Mouse (Mus musculus) forebrain, embryonic 15.5 days (tissue): Measurements from ENCODE around the gene Folr1. TPM values are rescaled to one million over a fixed set of nuclear protein-coding genes. Genes with fewer than 3 reads are reported as not detected.

ENCODE experiments used
- ATAC-seq: fragments of 200-750 bp; cut with Nextera tagmentation; replicated peaks from 2 replicates; pipeline ENCODE4 v1.8.0; 2017; ENCODE audit warnings: mild to moderate bottlenecking, moderate TSS enrichment, moderate library complexity
- H3K27ac ChIP-seq: fragments of 300-500 bp; sonication (generic); replicated peaks from 2 replicates; pipeline ENCODE4 v1.5.1; 2015; ENCODE audit warnings: mild to moderate bottlenecking, inconsistent platforms
- H3K27me3 ChIP-seq: fragments of 300-500 bp; sonication (generic); 2 replicates; pipeline ENCODE4 v1.6.1; 2015; ENCODE audit warnings: inconsistent platforms
- H3K36me3 ChIP-seq: fragments of 300-500 bp; sonication (generic); 2 replicates; pipeline ENCODE4 v1.6.1; 2015; ENCODE audit warnings: mild to moderate bottlenecking, inconsistent platforms
- H3K4me1 ChIP-seq: fragments of 300-500 bp; sonication (generic); 2 replicates; pipeline ENCODE4 v1.6.1; 2015; ENCODE audit warnings: inconsistent platforms
- H3K4me2 ChIP-seq: fragments of 300-500 bp; sonication (generic); replicated peaks from 2 replicates; pipeline ENCODE4 v1.6.1; 2015; ENCODE audit warnings: mild to moderate bottlenecking, inconsistent platforms
- H3K4me3 ChIP-seq: fragments of 300-500 bp; sonication (generic); 2 replicates; pipeline ENCODE4 v1.5.1; 2015; ENCODE audit warnings: mild to moderate bottlenecking, inconsistent platforms
- H3K9ac ChIP-seq: fragments of 300-500 bp; sonication (generic); replicated peaks from 2 replicates; pipeline ENCODE4 v1.6.1; 2015; ENCODE audit warnings: mild to moderate bottlenecking, inconsistent platforms
- H3K9me3 ChIP-seq: fragments of 300-500 bp; sonication (generic); 2 replicates; pipeline ENCODE4 v1.6.1; 2016; ENCODE audit warnings: inconsistent platforms
- WGBS: fragments of 180-500 bp; shearing (Covaris S2); methylation state at CpG from one replicate; pipeline ENCODE4 v1.1.7; 2015; ENCODE audit warnings: mixed read lengths; 5-methylcytosine and 5-hydroxymethylcytosine counted together
- polyA plus RNA-seq: library from polyadenylated mRNA; unstranded; fragments of >200 nt; fragmentation: Nextera tagmentation; extraction: Ambion mirVana; gene quantifications from 2 replicates; pipeline ENCODE4 v1.2.1, GENCODE M21; 2015

Gene Folr1
- polyA plus RNA-seq, 1 experiment from 2014 or later, result 30.4 TPM

DNA sequence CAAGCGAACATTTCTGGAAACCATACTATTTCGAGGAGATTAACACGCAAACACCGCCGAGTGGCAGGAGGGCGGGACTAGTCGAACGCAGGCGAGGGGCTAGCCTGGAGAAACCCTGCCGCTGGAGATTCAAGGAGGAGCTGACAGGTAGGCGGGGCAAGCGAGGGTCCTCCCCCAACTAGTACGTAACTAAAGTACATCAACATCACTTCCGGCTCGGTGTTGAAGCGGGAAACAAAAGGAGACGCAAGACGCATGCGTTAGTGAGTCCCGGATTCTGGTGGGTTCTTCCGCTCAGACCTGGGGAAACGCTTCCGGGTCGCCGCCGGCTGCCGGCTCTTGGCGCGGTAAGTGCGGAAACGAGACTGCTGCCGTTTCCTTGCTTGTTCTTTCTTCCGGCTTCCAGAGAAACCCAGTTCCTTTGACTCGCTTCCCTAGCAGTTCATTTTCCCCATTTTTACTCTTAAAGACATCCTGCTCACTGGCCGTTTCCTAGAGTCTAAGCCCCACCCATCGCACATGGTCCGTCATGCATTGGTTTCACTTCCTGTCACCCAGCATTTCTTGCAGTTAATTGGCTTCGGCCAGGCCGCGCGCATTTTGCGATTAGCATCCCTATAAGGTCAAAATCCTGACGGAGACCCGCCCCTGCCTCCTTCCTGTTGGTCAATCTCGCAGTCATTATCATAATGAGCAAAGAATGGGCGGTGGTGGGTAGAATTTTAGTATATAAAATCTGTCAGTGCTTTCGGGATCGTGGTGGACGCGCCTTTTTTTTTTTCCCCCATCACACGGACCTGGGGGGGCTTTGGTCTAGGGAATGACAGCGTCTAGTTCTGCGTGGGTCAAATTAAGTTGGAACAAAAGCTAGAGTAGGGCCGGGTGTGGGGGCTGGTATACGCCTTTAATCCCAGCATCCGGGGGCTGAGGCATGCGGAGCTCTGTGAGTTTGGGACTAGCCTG is 25.8 kb upstream of the Folr1 start:
- ATAC-seq, result peak; percentile 99
- peak overlapping the region; percentile 50 for H3K4me2 ChIP-seq
- H3K9me3 ChIP-seq, result no peaks in the 10 kb centered on the region
- H3K27ac ChIP-seq, result peak overlapping the region; percentile 94
- peaks cover 19% of the 10 kb centered on the region for H3K4me1 ChIP-seq
- H3K9ac ChIP-seq, result peak overlapping the region; percentile 47
- peak overlapping the region; percentile 63 for H3K4me3 ChIP-seq
- H3K27me3 ChIP-seq, result no peaks in the 10 kb centered on the region
- WGBS, result under 1% methylated on average over 57 of the region's 57 CpGs
- no peaks in the 10 kb centered on the region for H3K36me3 ChIP-seq

DNA sequence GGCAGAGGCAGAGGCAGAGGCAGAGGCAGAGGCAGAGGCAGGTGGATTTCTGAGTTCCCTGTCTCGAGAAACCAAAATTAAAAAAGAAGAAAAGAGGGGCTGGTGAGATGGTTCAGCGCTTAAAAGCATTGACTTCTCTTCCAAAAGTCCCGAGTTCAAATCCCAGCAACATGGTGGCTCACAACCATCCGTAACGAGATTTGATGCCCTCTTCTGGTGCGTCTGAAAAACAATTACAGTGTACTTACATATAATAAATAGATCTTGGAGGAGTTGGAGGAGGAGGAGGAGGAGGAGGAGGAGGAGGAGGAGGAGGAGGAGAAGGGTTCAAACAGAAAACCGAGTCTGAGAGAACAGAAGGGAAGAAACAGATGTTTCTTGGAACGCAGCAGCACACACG is 25.1 kb upstream of the Folr1 start:
- Histone ChIP-seq H3K4me2 (peak overlapping the region; percentile 41), H3K9ac (peak overlapping the region; percentile 47), H3K27ac (peak overlapping the region; percentile 94), H3K9me3 (no peaks in the 10 kb centered on the region), H3K36me3 (no peaks in the 10 kb centered on the region), H3K27me3 (no peaks in the 10 kb centered on the region), H3K4me3 (peak overlapping the region; percentile 63), H3K4me1 (peaks cover 19% of the 10 kb centered on the region)
- no peak for ATAC-seq
- 43% methylated on average over 9 of the region's 9 CpGs for WGBS

DNA sequence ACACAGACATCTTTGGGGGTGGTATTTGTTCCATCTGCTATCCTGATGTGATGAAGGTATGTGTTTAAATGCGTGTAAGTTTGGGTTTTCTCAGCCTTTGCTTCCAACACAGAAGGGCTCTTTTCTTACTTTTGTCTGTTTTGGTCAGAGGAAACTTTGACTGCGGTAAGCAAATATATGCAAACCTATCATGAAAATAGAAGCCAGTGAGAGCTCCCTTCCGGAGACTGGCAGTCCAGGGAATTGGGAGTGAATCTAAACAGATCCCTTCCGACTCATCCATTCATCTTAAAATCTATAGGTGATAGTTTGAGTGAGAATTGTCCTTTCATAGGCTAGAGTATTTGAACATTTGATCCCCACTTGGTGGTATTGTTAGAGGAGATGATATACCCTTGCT is 17.9 kb upstream of the Folr1 start:
- WGBS, result 88% methylated on average over 4 of the region's 4 CpGs
- Histone ChIP-seq H3K27me3 (no peaks in the 10 kb centered on the region), H3K9me3 (no peaks in the 10 kb centered on the region), H3K4me3 (no peak overlapping the region), H3K36me3 (no peaks in the 10 kb centered on the region), H3K27ac (no peak overlapping the region), H3K4me2 (no peak overlapping the region), H3K4me1 (no peaks in the 10 kb centered on the region), H3K9ac (no peak overlapping the region)
- ATAC-seq, result no peak

DNA sequence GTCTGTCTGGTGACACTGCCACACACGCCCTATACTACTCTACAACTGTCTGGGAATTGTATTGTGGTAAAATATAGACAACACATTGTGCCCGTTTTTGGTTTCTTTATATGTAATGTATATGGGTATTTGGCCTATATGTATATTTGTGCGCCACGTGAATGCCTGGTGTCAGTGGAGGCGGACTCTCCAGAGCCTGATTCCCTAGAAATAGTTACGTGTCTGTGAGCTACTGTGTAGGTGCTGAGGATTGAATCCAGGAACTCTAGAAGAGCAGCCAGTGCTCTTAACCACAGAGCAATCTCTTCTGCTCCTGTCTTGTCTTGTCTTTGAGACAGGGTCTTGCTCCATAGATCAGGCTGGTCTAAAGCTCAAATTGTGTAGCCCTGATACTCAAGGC is 15.7 kb upstream of the Folr1 start:
- no peaks in the 10 kb centered on the region for H3K9me3 ChIP-seq
- no peak overlapping the region for H3K9ac ChIP-seq
- H3K27ac ChIP-seq, result no peak overlapping the region
- no peak for ATAC-seq
- H3K36me3 ChIP-seq, result no peaks in the 10 kb centered on the region
- no peaks in the 10 kb centered on the region for H3K4me1 ChIP-seq
- no peak overlapping the region for H3K4me2 ChIP-seq
- WGBS, result 91% methylated on average over 6 of the region's 6 CpGs
- no peak overlapping the region for H3K4me3 ChIP-seq
- H3K27me3 ChIP-seq, result no peaks in the 10 kb centered on the region

DNA sequence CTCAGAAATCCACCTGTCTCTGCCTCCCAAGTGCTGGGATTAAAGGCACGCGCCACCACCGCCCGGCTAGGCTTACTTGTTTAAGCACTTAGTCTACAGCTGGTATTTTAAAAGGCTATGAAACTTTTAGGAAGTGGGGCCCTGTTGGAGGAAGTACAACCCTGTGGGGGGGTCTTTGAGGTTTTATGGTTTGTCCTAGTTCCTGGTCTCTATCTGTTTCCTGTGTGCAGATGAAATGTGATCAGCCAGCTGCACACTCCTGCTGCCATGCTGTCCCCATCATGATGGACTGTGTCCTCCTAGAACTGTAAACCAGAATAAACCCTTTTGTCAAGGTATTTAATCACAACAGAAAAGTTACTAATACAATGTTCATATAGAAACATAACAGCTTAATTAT is 13.6 kb upstream of the Folr1 start:
- H3K4me2 ChIP-seq, result no peak overlapping the region
- no peaks in the 10 kb centered on the region for H3K27me3 ChIP-seq
- 95% methylated on average over 4 of the region's 4 CpGs for WGBS
- H3K4me3 ChIP-seq, result no peak overlapping the region
- no peaks in the 10 kb centered on the region for H3K4me1 ChIP-seq
- no peak overlapping the region for H3K9ac ChIP-seq
- H3K36me3 ChIP-seq, result no peaks in the 10 kb centered on the region
- no peaks in the 10 kb centered on the region for H3K9me3 ChIP-seq
- H3K27ac ChIP-seq, result no peak overlapping the region
- ATAC-seq, result no peak

DNA sequence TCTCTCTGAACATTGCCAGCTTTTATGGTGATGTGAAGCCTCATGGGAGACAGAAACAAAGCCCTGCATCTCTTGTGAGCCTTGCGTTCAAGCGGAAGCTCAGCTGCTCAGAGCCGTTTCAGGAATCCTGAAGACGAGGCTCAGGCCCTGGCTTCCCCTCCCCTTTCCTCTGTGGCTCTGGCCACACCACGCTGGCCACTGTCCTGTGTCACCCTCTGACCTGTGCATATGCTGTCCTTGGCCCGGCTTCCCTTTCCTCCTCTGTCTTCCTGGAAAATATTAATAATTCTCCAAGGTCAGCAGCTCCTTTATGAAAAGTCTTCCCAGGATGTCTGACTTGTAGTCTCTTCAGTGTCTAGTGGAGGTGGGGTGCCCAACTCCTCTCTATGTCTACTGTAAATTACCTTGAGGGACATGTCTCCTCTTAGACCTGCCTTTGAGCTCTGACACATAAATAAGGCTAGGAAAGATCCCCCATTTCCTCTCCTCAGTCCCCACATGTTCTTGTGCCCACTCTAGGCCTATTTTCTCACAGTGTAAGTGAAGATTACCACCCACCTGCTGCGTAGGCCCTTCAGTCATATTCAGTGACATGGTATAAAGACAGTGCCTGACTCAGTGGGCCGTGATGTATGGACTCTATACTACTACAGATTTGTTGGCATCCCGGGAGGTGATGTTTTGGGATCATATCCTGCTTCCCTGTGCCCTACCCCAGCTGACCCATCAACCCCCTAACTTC is 12.0 kb upstream of the Folr1 start:
- Histone ChIP-seq H3K4me2 (no peak overlapping the region), H3K27ac (no peak overlapping the region), H3K36me3 (no peaks in the 10 kb centered on the region), H3K9me3 (no peaks in the 10 kb centered on the region), H3K27me3 (no peaks in the 10 kb centered on the region), H3K4me3 (no peak overlapping the region), H3K9ac (no peak overlapping the region), H3K4me1 (no peaks in the 10 kb centered on the region)
- WGBS, result 63% methylated on average over 9 of the region's 9 CpGs
- ATAC-seq, result no peak

DNA sequence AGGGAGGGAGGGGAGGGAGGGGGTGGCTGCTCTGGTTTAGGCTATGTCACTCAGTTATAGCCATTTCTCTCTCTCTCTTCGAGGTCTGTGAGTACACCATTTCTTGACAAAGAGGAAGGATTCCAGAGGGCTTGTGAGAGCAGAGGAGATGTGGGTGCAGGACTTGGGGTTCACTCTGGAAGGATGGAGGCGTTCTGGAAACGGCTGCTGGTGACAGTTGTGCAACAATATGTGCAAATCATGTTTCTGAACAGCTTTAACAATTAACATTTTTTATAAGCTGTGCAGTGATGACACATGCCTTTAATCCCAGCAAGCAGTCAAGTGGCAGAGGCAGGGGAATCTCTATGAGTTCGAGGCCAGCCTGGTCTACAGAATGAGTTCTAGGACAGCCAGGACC is 10.3 kb upstream of the Folr1 start:
- no peak overlapping the region for H3K4me3 ChIP-seq
- H3K4me2 ChIP-seq, result no peak overlapping the region
- 77% methylated on average over 4 of the region's 4 CpGs for WGBS
- H3K9ac ChIP-seq, result no peak overlapping the region
- ATAC-seq, result no peak
- H3K36me3 ChIP-seq, result no peaks in the 10 kb centered on the region
- H3K4me1 ChIP-seq, result no peaks in the 10 kb centered on the region
- H3K27me3 ChIP-seq, result no peaks in the 10 kb centered on the region
- no peak overlapping the region for H3K27ac ChIP-seq
- H3K9me3 ChIP-seq, result no peaks in the 10 kb centered on the region

DNA sequence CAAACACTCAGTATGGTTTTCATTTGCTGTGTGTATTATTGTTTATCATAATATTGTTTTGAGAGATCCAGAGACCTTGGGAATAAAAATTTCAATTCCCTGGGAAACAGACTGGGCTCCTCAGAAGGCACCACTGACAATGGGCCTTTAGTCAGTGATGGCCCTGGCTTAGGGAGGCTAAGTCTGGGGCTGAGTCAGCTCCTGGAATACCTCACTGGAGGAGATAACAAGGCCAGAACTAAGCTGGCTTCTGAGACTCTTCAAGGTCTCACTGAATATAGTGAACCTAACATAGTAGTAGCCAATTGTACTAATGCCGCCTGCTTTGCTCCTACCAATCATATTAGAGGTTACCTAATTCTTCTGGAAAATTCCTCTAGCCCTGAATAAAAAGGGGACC is 5.4 kb upstream of the Folr1 start:
- Histone ChIP-seq H3K4me2 (no peak overlapping the region), H3K9me3 (no peaks in the 10 kb centered on the region), H3K27me3 (no peaks in the 10 kb centered on the region), H3K9ac (no peak overlapping the region), H3K4me1 (no peaks in the 10 kb centered on the region), H3K4me3 (no peak overlapping the region), H3K36me3 (no peaks in the 10 kb centered on the region), H3K27ac (no peak overlapping the region)
- WGBS, result 91% methylated on average over 1 of the region's 1 CpGs
- ATAC-seq, result no peak

DNA sequence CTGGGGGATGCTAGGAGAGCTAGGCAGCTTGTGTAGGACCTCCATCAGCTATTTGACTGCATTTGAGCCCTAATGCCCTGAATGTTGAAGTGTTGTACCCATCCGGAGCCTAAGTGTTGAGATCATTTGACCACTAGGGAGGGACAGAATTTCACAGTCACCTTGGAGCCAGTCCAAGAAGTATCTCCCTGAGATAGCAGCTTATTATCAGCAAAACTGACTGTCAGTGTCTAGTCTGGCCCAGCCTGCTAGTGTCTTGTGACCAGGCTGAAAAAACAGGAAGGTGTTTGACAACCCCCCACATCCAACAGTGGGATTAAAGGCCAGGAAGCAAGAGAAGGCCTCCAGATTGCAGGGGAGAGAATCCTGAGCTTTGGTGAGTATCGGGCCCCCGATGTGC is 708 bp upstream of the Folr1 start:
- H3K9ac ChIP-seq, result no peak overlapping the region
- no peaks in the 10 kb centered on the region for H3K9me3 ChIP-seq
- no peak for ATAC-seq
- WGBS, result 96% methylated on average over 3 of the region's 3 CpGs
- no peak overlapping the region for H3K4me3 ChIP-seq
- no peak overlapping the region for H3K27ac ChIP-seq
- H3K36me3 ChIP-seq, result no peaks in the 10 kb centered on the region
- no peaks in the 10 kb centered on the region for H3K27me3 ChIP-seq
- no peaks in the 10 kb centered on the region for H3K4me1 ChIP-seq
- no peak overlapping the region for H3K4me2 ChIP-seq

DNA sequence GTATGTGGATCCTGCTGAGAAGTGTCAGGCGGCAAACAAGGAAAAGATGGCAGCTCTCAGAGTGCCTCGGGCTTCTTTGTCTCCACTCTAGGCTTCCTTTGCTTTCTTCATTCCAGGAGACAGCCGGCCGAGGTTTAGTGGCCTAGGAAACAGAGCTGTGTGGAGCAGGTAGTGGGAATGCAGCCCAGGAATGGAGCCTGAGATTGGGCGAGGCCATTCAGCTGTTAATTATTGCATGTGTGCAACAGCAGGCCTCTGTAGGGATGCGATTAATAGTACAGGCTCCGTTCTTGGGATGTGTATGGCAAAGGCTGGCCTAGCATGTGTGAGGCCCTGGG is 1.5 kb downstream of the Folr1 start:
- no peak overlapping the region for H3K4me2 ChIP-seq
- H3K36me3 ChIP-seq, result no peaks in the 10 kb centered on the region
- H3K9me3 ChIP-seq, result no peaks in the 10 kb centered on the region
- H3K9ac ChIP-seq, result no peak overlapping the region
- no peaks in the 10 kb centered on the region for H3K4me1 ChIP-seq
- no peak overlapping the region for H3K4me3 ChIP-seq
- no peaks in the 10 kb centered on the region for H3K27me3 ChIP-seq
- no peak overlapping the region for H3K27ac ChIP-seq
- no peak for ATAC-seq
- WGBS, result 40% methylated on average over 7 of the region's 7 CpGs

DNA sequence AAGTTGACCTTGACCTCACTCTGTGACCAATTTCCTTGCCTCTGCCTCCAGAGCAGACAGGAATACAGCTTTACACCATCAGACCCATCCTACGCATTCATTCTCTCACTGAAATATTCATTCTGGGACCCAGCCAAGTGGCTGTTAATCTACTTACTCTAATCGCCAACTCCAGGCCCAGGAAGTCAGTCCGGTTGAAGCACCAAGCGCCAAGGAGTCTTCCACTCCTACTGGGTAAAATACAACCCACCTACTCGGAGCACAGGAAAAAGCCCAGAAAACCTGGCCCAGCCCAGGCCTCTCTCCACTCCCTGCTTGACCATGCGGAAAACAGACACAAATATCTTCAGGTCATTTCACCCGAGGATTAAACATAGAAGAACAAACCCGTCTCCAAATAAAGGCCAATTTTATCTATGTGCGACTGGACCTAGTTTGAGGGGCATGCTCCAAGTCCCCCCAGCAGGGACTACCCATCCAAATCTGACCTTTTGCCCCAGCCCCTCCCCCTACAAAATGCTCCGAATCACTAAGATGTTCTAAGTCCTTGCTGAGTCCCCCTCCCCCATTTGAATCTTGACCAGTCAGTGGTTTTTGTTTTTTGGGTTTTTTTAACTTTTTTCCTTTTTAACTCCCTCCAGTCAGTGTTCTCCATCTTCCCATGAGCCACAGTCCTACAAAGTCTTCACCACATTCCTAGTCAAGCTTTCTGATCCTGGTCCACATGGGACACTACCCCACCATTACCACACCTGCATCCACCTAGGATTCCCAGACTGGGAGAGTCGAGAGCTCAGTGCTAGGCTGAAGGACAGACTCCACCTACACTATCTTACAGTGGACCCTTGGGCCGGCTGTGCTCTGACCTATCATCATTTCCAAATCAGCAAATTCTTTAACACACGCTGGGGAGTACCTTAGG is 2.1 kb downstream of the Folr1 start:
- Histone ChIP-seq H3K27ac (no peak overlapping the region), H3K4me2 (no peak overlapping the region), H3K9me3 (no peaks in the 10 kb centered on the region), H3K4me1 (no peaks in the 10 kb centered on the region), H3K4me3 (no peak overlapping the region), H3K9ac (no peak overlapping the region), H3K27me3 (no peaks in the 10 kb centered on the region), H3K36me3 (no peaks in the 10 kb centered on the region)
- 46% methylated on average over 13 of the region's 13 CpGs for whole genome bisulfite sequencing
- ATAC-seq, result no peak

DNA sequence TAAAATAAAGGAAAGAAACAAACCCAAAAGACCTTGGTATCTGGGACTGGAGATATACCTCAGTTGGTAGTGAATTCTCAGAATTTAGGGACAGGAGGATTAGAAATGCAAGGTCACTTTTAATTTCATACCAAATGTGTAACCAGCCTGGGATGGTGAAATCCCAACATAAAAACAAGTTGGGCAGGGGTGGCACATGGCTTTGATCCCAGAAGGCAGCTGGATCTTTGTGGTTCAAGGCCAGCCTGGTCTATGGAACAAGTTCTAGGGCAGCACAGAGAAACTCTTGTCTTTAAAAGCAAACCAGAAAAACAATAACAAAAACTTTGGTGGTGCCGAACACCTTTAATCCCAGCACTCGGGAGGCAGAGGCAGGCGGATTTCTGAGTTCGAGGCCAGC is 3.1 kb downstream of the Folr1 start:
- 97% methylated on average over 4 of the region's 4 CpGs for WGBS
- no peak overlapping the region for H3K4me2 ChIP-seq
- H3K27ac ChIP-seq, result no peak overlapping the region
- no peak overlapping the region for H3K9ac ChIP-seq
- H3K36me3 ChIP-seq, result no peaks in the 10 kb centered on the region
- H3K9me3 ChIP-seq, result no peaks in the 10 kb centered on the region
- no peak overlapping the region for H3K4me3 ChIP-seq
- no peaks in the 10 kb centered on the region for H3K27me3 ChIP-seq
- no peak for ATAC-seq
- no peaks in the 10 kb centered on the region for H3K4me1 ChIP-seq
